Mouse (Mus musculus) cerebellum, adult 9-11 months (tissue): ENCODE data around the gene Znrf2.
"Not testable (repeated sequence)": the region's sequence is repeated elsewhere in the genome, so short reads cannot be mapped to it uniquely, and the experiment has no call there.

Source experiments
- DNase-seq: peaks from one replicate; pipeline ENCODE4 v3.0.0; 2022

The Znrf2 gene

DNA sequence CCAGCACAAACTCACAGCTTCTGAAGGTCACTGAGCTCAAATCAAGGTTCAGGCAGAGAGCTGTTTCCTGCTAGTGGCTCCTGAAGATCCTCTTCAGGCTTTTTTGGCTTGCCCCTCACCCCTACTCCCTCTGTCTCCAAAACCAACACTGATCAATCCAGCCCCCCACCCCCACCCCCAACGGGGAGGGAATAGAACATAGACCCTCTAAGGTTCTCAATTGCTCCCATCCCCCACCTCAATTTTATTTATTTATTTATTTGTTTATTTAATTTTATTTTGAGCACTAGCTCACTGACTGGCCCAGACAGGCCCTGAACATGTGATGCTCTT is 6.4 kb upstream of the Znrf2 start:
- DNase-seq: no peak

- DNase-seq: peak; percentile 57
Observed at GRCm38 (mm10) chr6:54811546-54812250, 5.0 kb upstream of the Znrf2 start.

DNA sequence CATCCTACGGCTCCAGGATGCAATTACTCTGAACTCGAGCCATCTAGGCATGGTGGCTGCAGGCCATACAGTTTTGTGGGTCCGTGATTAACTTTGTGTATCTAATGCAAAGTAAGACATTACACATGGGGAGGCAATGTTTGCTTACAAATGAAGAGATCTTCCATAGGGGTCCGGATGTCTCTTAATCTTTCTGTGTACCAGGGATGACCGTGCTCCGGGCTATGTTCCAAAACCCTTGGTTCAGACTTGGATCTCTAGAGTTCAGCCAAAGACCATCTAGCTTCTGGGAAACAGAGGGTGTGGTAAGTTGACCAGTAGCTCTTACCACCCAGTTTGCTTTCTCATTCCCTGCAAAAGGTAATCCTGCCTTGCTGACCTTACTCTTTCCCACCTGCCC is 4.4 kb upstream of the Znrf2 start:
- no peak for DNase-seq

GRCm38 (mm10) chr6:54815428-54816130 is 1.1 kb upstream of the Znrf2 start:
- DNase-seq: no peak

DNA sequence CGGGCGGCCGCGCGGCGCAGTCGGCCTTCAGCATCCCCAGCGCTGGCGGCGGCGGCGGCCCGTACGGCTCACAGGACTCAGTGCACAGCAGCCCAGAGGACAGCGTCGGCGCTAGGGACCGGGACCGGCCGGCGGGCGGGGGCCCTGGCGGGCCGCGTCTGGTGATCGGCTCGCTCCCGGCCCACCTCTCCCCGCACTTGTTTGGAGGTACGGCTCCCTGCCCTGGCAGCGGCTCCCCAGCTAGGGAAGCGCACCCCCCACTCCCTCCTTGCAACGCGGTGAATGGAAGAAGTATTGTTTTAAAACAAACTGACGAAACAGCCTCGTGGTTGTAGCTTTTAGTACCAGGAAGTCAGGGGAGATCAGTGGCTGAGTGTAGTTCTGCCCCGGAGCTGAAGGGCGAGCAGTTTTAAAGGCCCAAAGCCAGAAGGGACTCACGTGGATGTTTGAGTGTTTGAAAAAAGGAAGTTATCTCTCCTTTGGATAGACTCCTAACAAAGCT is 601 bp downstream of the Znrf2 start:
- peak; percentile 64 for DNase-seq

DNA sequence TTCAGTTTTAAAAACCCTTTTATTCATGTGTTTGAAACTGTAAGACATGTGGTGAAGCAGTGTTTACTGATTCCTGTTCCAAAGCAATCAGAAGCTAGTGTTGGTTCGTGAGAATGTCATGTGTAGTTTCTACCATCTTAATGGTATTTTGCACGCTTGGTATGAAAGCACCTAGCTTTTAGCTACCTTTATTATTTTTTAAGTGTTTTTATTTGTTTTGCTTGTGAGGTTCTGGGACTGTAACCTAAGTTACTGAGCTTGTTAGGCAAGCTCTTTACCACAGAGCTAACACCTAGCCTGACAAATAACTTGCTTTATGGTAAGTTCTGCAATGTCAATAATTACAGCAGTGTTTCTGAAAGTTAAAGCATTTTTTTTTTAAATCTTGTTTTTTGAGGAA is 1.7 kb downstream of the Znrf2 start:
- no peak for DNase-seq

- DNase-seq: no peak
Observed at GRCm38 (mm10) chr6:54819272-54819671, 2.6 kb downstream of the Znrf2 start.

GRCm38 (mm10) chr6:54819746-54820145 is 3.0 kb downstream of the Znrf2 start:
- DNase-seq: no peak

DNA sequence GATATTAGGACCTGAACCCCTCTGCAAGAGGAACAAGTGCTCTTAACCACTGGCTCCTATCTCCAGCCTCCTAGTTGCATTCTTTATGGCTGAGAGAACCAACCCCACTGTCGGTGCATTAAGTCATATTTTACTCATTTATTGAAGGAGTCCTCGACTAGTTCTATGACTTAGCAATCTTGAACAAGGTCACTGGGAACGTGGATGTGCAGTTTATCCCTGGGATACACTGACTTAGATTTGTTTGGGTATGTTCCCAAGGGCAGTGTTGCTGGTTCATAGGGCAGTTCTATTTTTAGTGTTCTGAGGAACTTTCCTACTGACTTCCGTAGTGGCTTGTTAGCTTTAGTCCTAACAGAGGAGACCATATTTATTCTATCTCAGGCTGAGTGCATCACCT is 5.6 kb downstream of the Znrf2 start:
- no peak for DNase-seq

DNA sequence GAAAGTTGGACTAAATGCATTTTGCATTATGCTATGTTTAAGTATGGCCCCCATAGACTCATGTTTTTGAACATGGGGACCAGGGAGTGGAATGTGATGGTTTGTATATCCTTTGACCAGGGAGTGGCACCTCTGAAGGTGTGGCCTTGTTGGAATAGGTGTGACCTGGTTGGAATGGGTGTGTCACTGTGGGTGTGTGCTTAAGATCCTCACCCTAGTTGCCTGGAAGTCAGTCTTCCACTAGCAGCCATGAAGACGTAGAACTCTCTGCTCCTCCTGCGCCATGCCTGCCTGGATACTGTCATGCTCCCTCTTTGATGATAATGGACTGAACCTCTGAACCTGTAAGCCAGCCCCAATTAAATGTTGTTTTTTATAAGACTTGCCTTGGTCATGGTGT is 7.8 kb downstream of the Znrf2 start:
- DNase-seq: not testable (repeated sequence)

DNA sequence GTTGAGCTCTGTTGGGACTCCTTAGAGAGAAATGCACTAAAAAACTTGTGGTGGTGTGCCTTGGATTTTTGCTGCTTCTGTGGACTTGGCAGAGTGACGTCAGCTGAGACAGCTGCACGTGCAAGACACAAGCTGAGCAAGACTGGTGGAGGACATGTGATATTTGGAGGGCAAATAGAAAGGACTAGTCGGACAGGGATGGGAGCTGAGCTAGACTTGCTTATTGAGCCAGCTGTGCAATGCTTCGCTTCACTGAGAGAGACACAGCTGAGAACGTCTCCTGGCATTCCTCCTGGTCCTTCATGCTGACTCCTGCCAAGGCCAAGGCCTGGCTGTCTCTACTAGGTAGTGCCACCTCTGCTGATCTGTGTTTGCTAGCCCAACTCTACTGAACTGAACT is 10.8 kb downstream of the Znrf2 start:
- DNase-seq: no peak

- DNase-seq: no peak
Observed at GRCm38 (mm10) chr6:54828274-54828673, 11.6 kb downstream of the Znrf2 start.

- no peak for DNase-seq
Observed at GRCm38 (mm10) chr6:54830048-54830772, 13.5 kb downstream of the Znrf2 start.

- DNase-seq: no peak
Observed at GRCm38 (mm10) chr6:54831069-54831720, 14.5 kb downstream of the Znrf2 start.

- DNase-seq: no peak
Observed at GRCm38 (mm10) chr6:54833427-54833826, 16.7 kb downstream of the Znrf2 start.

- DNase-seq: no peak
Observed at GRCm38 (mm10) chr6:54836666-54837065, 19.9 kb downstream of the Znrf2 start.

- DNase-seq: no peak
Observed at GRCm38 (mm10) chr6:54841399-54841798, 24.7 kb downstream of the Znrf2 start.

GRCm38 (mm10) chr6:54842041-54842440 is 25.3 kb downstream of the Znrf2 start:
- DNase-seq: no peak

DNA sequence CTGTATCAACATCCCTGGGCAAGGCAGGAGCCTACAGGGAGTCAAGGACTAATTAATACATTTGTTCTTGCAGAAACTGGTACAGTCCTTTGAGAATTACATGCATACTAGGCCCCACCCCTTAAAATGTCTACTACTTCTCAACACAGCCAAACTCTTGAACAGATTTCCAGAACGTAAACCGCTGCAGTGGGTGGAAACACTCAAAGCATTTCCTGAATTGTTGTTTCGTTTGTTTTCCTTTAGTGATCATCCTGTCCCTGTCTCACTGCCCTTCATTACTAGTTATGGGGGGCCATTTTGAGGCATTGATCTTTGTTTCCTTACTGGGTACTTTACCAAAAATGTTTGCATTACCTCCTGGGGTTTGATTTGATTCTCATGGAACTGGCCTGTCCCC is 31.8 kb downstream of the Znrf2 start:
- DNase-seq: no peak

DNA sequence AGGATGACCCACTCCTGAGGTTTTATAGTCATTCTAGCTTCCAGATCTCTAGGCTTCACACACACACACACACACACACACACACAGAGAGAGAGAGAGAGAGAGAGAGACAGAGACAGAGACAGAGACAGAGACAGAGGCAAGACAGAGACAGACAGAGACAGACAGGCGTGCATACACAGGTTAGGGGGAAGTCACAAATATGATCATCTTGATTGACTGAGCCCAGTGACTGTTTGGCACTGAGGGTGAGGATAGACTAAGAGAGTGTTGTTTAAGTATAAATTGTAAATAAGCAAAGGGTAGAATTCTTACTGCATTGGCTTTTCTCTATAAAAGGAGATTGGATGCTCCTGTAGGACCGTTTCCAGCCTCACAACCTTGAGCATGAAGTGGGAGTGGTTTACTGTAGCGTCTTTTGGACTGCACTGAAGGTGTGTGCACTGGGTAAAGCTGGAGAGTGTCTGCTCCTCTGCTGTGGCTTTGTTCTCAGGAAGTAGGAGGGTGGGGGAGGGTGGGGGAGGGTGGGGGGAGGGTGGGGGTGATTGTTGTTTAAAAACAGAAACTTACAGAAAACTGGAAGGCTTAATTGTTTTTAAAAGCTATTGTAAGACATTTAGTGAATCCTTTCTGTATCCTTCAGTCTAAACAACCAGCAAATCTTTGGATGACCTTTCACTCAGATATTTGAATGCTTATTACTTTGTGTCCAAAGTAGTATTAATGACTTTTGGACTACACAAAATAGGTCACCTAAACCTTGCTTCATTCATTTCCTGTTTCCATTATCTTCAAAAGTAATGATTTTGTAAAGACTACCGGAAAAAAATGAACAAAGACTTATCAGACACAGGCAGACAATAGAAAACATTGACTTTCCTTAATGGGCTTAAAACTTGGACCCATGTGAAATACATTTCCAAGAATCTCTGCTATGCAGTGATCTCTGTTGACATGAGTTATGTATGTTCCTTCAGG is 32.8 kb downstream of the Znrf2 start:
- no peak for DNase-seq

DNA sequence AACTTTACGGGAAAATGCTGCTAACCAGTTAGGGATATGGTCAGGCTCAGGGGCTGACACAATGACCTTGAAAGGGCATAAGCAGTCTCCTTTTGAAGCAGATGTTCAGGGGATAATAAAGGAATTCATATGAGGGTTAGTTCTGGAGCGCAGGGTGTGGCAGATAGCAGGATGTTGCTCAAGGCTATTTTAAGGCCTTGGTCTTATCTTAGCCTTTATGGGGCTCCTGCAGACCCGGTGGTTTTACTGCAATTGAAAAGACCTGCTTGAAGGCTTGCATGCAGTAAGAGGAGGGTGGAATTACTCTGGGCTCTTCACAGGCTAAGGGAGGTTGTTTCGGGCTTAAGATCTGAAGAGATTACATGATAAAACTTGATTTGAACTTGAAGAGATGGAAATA is 35.1 kb downstream of the Znrf2 start:
- DNase-seq: no peak

- DNase-seq: no peak
Observed at GRCm38 (mm10) chr6:54852669-54853068, 36.0 kb downstream of the Znrf2 start.
